Mouse (Mus musculus) spleen, adult 2 months (tissue): ENCODE measurements around the gene Rad54l2.

Experiments used
- CTCF ChIP-seq: fragments of 200-500 bp; IDR thresholded peaks from 2 replicates; pipeline ENCODE4 v1.5.1; 2011; ENCODE audit warnings: mild to moderate bottlenecking, inconsistent platforms; ENCODE audit not compliant: insufficient read depth, insufficient read length, insufficient replicate concordance; ENCODE audit errors: extremely low read depth
- POLR2A ChIP-seq: fragments of 200-500 bp; IDR thresholded peaks from 2 replicates; pipeline ENCODE4 v1.6.1; 2011; ENCODE audit warnings: low read depth, low read length, inconsistent platforms

DNA sequence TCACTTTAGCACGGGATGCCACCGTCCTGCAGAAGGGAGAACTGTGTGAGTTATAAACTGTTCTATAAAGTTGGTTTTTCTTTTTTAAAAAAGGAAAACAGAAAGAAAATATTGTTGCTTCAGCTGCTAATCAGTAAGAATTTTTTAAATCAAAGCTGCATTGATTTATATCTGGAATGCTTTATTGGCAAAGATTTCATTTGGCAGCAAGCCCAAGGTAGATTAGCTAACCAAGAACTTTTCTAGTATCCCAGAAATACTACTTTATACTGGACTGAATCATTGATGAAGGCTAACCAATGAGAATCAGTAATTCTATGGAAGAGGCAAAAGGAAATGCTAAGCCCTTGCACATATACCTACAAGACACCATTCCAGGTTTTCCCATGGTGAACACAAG, 72.8 kb downstream of the Rad54l2 start:
- TF ChIP-seq CTCF = no peak
- no peak for TF ChIP-seq POLR2A
